Mouse (Mus musculus) intestine, embryonic 14.5 days (tissue): Measurements from ENCODE around the gene Dhdds. TPM values are rescaled to one million over a fixed set of nuclear protein-coding genes. Genes with fewer than 3 reads are reported as not detected.

ENCODE experiments used
- ATAC-seq: fragments of 200-750 bp; cut with Nextera tagmentation; replicated peaks from 2 replicates; pipeline ENCODE4 v1.8.0; 2017; ENCODE audit warnings: low read depth, moderate number of reproducible peaks, moderate TSS enrichment, moderate library complexity; ENCODE audit not compliant: low FRiP score, low TSS enrichment
- DNase-seq: peaks from one replicate; pipeline ENCODE4 v3.0.0-alpha.2; 2018; ENCODE audit warnings: low spot score
- H3K27ac ChIP-seq: fragments of 300-500 bp; sonication (generic); 2 replicates; pipeline ENCODE4 v1.5.1; 2014; ENCODE audit warnings: low read depth, mild to moderate bottlenecking, control low read depth
- H3K27me3 ChIP-seq: fragments of 300-500 bp; sonication (generic); replicated peaks from 2 replicates; pipeline ENCODE4 v1.6.1; 2014; ENCODE audit warnings: low read length, control low read depth; ENCODE audit not compliant: control insufficient read depth, insufficient read depth
- H3K36me3 ChIP-seq: fragments of 300-500 bp; sonication (generic); 2 replicates; pipeline ENCODE4 v1.6.1; 2014; ENCODE audit warnings: low read length, control low read depth; ENCODE audit not compliant: control insufficient read depth, insufficient read depth
- H3K4me1 ChIP-seq: fragments of 300-500 bp; sonication (generic); replicated peaks from 2 replicates; pipeline ENCODE4 v1.6.1; 2014; ENCODE audit warnings: low read length, control low read depth, mixed read lengths; ENCODE audit not compliant: control insufficient read depth, insufficient read depth
- H3K4me2 ChIP-seq: fragments of 300-500 bp; sonication (generic); 2 replicates; pipeline ENCODE4 v1.6.1; 2014; ENCODE audit warnings: low read length
- H3K4me3 ChIP-seq: fragments of 300-500 bp; sonication (generic); 2 replicates; pipeline ENCODE4 v1.5.1; 2014; ENCODE audit warnings: low read depth, low read length, control low read depth, mixed read lengths
- H3K9ac ChIP-seq: fragments of 300-500 bp; sonication (generic); 2 replicates; pipeline ENCODE4 v1.6.1; 2014; ENCODE audit warnings: mild to moderate bottlenecking, low read length
- H3K9me3 ChIP-seq: fragments of 300-500 bp; sonication (generic); 2 replicates; pipeline ENCODE4 v1.6.1; 2016; ENCODE audit warnings: low read length, control low read depth; ENCODE audit not compliant: control insufficient read depth
- whole genome bisulfite sequencing: fragments of 180-500 bp; shearing (Covaris S2); extraction: QIAGEN DNeasy Blood & Tissue Kit; methylation state at CpG from one replicate; pipeline ENCODE4 v1.1.7; 2014; 5-methylcytosine and 5-hydroxymethylcytosine counted together
- polyA plus RNA-seq: library from polyadenylated mRNA; unstranded; fragments of >200 nt; fragmentation: Nextera tagmentation; extraction: Ambion mirVana; gene quantifications from 2 replicates; pipeline ENCODE4 v1.2.1, GENCODE M21; 2014

Gene Dhdds
- 43.5 and 46.6 TPM in 2 replicates for polyA plus RNA-seq

GRCm38 (mm10) chr4:134000466-134001438 is at the start of gene Dhdds:
TSS of gene Dhdds (minus strand) at chr4:134000918.
- 0 out of 2 replicates have a peak within 1 kb of the TSS, but pooled peaks have one; percentile 38 for H3K27ac ChIP-seq
- peaks cover 8% of the 10 kb centered on the region for H3K4me1 ChIP-seq
- peak within 1 kb of the TSS; percentile 71 for H3K4me2 ChIP-seq
- H3K9me3 ChIP-seq: no peaks in the 10 kb centered on the region
- H3K9ac ChIP-seq: peak within 1 kb of the TSS; percentile 77
- WGBS: 1% methylated on average over 49 of the region's 49 CpGs
- H3K36me3 ChIP-seq: peaks cover 12% of the 10 kb centered on the region
- H3K27me3 ChIP-seq: no peaks in the 10 kb centered on the region
- H3K4me3 ChIP-seq: peak within 1 kb of the TSS; percentile 97
- peak; percentile 99 for DNase-seq
- ATAC-seq: peak; percentile 98

GRCm38 (mm10) chr4:134047648-134048047 is 46.9 kb upstream of the Dhdds start:
- Histone ChIP-seq H3K4me3 (no peak overlapping the region), H3K36me3 (no peaks in the 10 kb centered on the region), H3K4me1 (peaks cover 5% of the 10 kb centered on the region; the same call in 1 of the 2 replicates), H3K27ac (no peak overlapping the region), H3K27me3 (no peaks in the 10 kb centered on the region), H3K9me3 (0 out of 2 replicates have a peak, but pooled peaks cover 3% of the 10 kb centered on the region), H3K9ac (no peak overlapping the region), H3K4me2 (no peak overlapping the region)
- 57% methylated on average over 5 of the region's 5 CpGs for WGBS
- DNase-seq (no peak), ATAC-seq (no peak)

- H3K27ac ChIP-seq: no peak overlapping the region
- H3K36me3 ChIP-seq: no peaks in the 10 kb centered on the region
- 0 out of 2 replicates have a peak, but pooled peaks cover 4% of the 10 kb centered on the region for H3K4me1 ChIP-seq
- no peaks in the 10 kb centered on the region for H3K9me3 ChIP-seq
- DNase-seq: no peak
- 38% methylated on average over 2 of the region's 2 CpGs for WGBS
- H3K4me3 ChIP-seq: no peak overlapping the region
- ATAC-seq: no peak
- no peak overlapping the region for H3K4me2 ChIP-seq
- H3K27me3 ChIP-seq: no peaks in the 10 kb centered on the region
- no peak overlapping the region for H3K9ac ChIP-seq
Observed at GRCm38 (mm10) chr4:134043041-134043440, 42.3 kb upstream of the Dhdds start.

GRCm38 (mm10) chr4:134041317-134042123 is 40.8 kb upstream of the Dhdds start:
- 56% methylated on average over 9 of the region's 9 CpGs for WGBS
- Histone ChIP-seq H3K4me2 (no peak overlapping the region), H3K4me3 (no peak overlapping the region), H3K27ac (no peak overlapping the region), H3K9ac (no peak overlapping the region), H3K4me1 (0 out of 2 replicates have a peak, but pooled peaks cover 4% of the 10 kb centered on the region), H3K36me3 (no peaks in the 10 kb centered on the region), H3K27me3 (no peaks in the 10 kb centered on the region), H3K9me3 (no peaks in the 10 kb centered on the region)
- ATAC-seq (no peak), DNase-seq (no peak)

GRCm38 (mm10) chr4:134035953-134036352 is 35.2 kb upstream of the Dhdds start:
- Histone ChIP-seq H3K36me3 (no peaks in the 10 kb centered on the region), H3K9me3 (no peaks in the 10 kb centered on the region), H3K27ac (no peak overlapping the region), H3K4me2 (no peak overlapping the region), H3K9ac (no peak overlapping the region), H3K27me3 (no peaks in the 10 kb centered on the region), H3K4me1 (no peaks in the 10 kb centered on the region), H3K4me3 (no peak overlapping the region)
- ATAC-seq: peak; percentile 64; the same call in 1 of the 2 replicates
- 6% methylated on average over 16 of the region's 16 CpGs for WGBS
- DNase-seq: peak; percentile 92

- DNase-seq (no peak), ATAC-seq (no peak)
- Histone ChIP-seq H3K4me2 (no peak overlapping the region), H3K4me1 (no peaks in the 10 kb centered on the region), H3K9me3 (0 out of 2 replicates have a peak, but pooled peaks cover 3% of the 10 kb centered on the region), H3K9ac (no peak overlapping the region), H3K27ac (no peak overlapping the region), H3K4me3 (no peak overlapping the region), H3K27me3 (no peaks in the 10 kb centered on the region), H3K36me3 (no peaks in the 10 kb centered on the region)
- WGBS: 46% methylated on average over 9 of the region's 9 CpGs
Observed at GRCm38 (mm10) chr4:134025802-134026201, 25.1 kb upstream of the Dhdds start.

GRCm38 (mm10) chr4:134020621-134021020 is 19.9 kb upstream of the Dhdds start:
- ATAC-seq: no peak
- peak; percentile 98 for DNase-seq
- WGBS: 3% methylated on average over 11 of the region's 11 CpGs
- H3K4me3 ChIP-seq: no peak overlapping the region
- no peak overlapping the region for H3K9ac ChIP-seq
- no peak overlapping the region for H3K27ac ChIP-seq
- H3K9me3 ChIP-seq: no peaks in the 10 kb centered on the region
- no peak overlapping the region for H3K4me2 ChIP-seq
- H3K36me3 ChIP-seq: no peaks in the 10 kb centered on the region
- peaks cover 36% of the 10 kb centered on the region for H3K27me3 ChIP-seq
- H3K4me1 ChIP-seq: peaks cover 13% of the 10 kb centered on the region; the same call in 1 of the 2 replicates

- no peaks in the 10 kb centered on the region for H3K9me3 ChIP-seq
- DNase-seq: no peak
- no peak overlapping the region for H3K9ac ChIP-seq
- H3K4me2 ChIP-seq: no peak overlapping the region
- 3% methylated on average over 16 of the region's 16 CpGs for WGBS
- H3K36me3 ChIP-seq: no peaks in the 10 kb centered on the region
- peaks cover 36% of the 10 kb centered on the region for H3K27me3 ChIP-seq
- peaks cover 13% of the 10 kb centered on the region; the same call in 1 of the 2 replicates for H3K4me1 ChIP-seq
- ATAC-seq: no peak
- no peak overlapping the region for H3K27ac ChIP-seq
- H3K4me3 ChIP-seq: no peak overlapping the region
Observed at GRCm38 (mm10) chr4:134019641-134020351, 19.1 kb upstream of the Dhdds start.
